Mouse (Mus musculus) kidney, embryonic 15.5 days (tissue): ENCODE results near the gene Fam234b. TPM values are rescaled to one million over a fixed set of nuclear protein-coding genes. Genes with fewer than 3 reads are reported as not detected.

Experiments
- ATAC-seq: fragments of 200-750 bp; cut with Nextera tagmentation; replicated peaks from 2 replicates; pipeline ENCODE4 v1.8.0; 2017; ENCODE audit warnings: moderate TSS enrichment; ENCODE audit not compliant: low FRiP score
- H3K27ac ChIP-seq: fragments of 300-500 bp; sonication (generic); 2 replicates; pipeline ENCODE4 v1.5.1; 2015; ENCODE audit warnings: mild to moderate bottlenecking, inconsistent platforms
- H3K27me3 ChIP-seq: fragments of 300-500 bp; sonication (generic); 2 replicates; pipeline ENCODE4 v1.6.1; 2015; ENCODE audit warnings: inconsistent platforms
- H3K36me3 ChIP-seq: fragments of 300-500 bp; sonication (generic); 2 replicates; pipeline ENCODE4 v1.6.1; 2015; ENCODE audit warnings: inconsistent platforms
- H3K4me1 ChIP-seq: fragments of 300-500 bp; sonication (generic); 2 replicates; pipeline ENCODE4 v1.6.1; 2015; ENCODE audit warnings: inconsistent platforms
- H3K4me2 ChIP-seq: fragments of 300-500 bp; sonication (generic); 2 replicates; pipeline ENCODE4 v1.6.1; 2015; ENCODE audit warnings: moderate library complexity, mild to moderate bottlenecking, inconsistent platforms
- H3K4me3 ChIP-seq: fragments of 300-500 bp; sonication (generic); replicated peaks from 2 replicates; pipeline ENCODE4 v1.5.1; 2015; ENCODE audit warnings: mild to moderate bottlenecking, inconsistent platforms
- H3K9ac ChIP-seq: fragments of 300-500 bp; sonication (generic); 2 replicates; pipeline ENCODE4 v1.6.1; 2015; ENCODE audit warnings: mild to moderate bottlenecking, inconsistent platforms
- H3K9me3 ChIP-seq: fragments of 300-500 bp; sonication (generic); replicated peaks from 2 replicates; pipeline ENCODE4 v1.6.1; 2016; ENCODE audit warnings: inconsistent platforms
- WGBS: fragments of 180-500 bp; shearing (Covaris S2); methylation state at CpG from one replicate; pipeline ENCODE4 v1.1.7; 2015; ENCODE audit warnings: mixed read lengths; 5-methylcytosine and 5-hydroxymethylcytosine counted together
- polyA plus RNA-seq: library from polyadenylated mRNA; unstranded; fragments of >200 nt; fragmentation: Nextera tagmentation; extraction: Ambion mirVana; gene quantifications from 2 replicates; pipeline ENCODE4 v1.2.1, GENCODE M21; 2015

Gene Fam234b
- polyA plus RNA-seq, 1 experiment from 2014 or later: 35.5 TPM

DNA sequence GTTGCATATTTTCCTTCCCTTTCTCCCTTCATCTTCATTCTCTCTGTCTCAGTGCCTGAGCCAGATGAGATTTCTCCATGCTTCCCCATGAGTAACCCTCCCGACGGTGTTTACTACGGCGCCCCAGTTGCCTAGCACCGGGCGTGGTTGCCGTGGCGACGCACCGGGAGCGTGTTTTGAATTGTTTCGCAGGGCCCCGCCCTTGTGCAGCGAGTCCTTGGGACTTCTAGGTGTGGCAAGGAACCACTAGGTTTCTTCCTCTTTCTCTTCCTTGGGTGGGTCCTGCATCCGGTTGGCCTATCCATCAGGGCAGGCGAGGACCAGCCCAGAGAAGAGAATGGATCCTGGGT, 54.9 kb downstream of the Fam234b start:
- H3K27me3 ChIP-seq: no peaks in the 10 kb centered on the region
- H3K9ac ChIP-seq: no peak overlapping the region
- peaks cover 30% of the 10 kb centered on the region for H3K4me1 ChIP-seq
- ATAC-seq: peak; percentile 87
- no peaks in the 10 kb centered on the region for H3K9me3 ChIP-seq
- peak overlapping the region; percentile 27 for H3K4me3 ChIP-seq
- peak overlapping the region; percentile 84 for H3K27ac ChIP-seq
- WGBS: 7% methylated on average over 16 of the region's 16 CpGs
- H3K36me3 ChIP-seq: no peaks in the 10 kb centered on the region
- peak overlapping the region; percentile 55 for H3K4me2 ChIP-seq

- H3K4me3 ChIP-seq: no peak within 1 kb of the TSS
- H3K9ac ChIP-seq: no peak within 1 kb of the TSS
- no peaks in the 10 kb centered on the region for H3K27me3 ChIP-seq
- no peak within 1 kb of the TSS for H3K4me2 ChIP-seq
- no peak for ATAC-seq
- WGBS: 83% methylated on average over 7 of the region's 7 CpGs
- no peaks in the 10 kb centered on the region for H3K9me3 ChIP-seq
- no peaks in the 10 kb centered on the region for H3K36me3 ChIP-seq
- H3K27ac ChIP-seq: no peak within 1 kb of the TSS
- H3K4me1 ChIP-seq: peaks cover 28% of the 10 kb centered on the region
These were observed 56.4 kb downstream of the Fam234b start, which contains the start of gene Gsg1 for GRCm38 (mm10) chr6:135254153-135254552. Gsg1 (minus strand) TSS chr6:135254351.

DNA sequence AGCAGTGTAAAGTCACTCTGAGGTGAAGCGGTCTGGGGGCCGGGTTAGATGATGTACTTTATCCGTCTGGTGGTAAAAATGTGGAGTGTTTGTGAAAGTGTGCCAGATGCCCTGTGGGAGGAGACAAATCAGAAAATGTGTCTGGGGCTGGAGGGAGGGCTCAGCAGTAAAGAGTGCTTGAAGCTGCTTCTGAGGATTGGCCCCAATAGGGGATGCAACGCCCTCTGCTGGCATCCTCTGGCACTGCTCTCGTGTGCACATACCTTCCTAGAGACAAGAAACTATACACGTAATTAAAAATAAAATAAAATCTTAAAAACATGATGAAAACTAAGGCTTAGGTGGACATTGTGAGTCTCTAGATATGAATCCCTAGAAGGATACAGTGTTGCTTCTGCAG, 62.7 kb downstream of the Fam234b start:
- no peaks in the 10 kb centered on the region for H3K27me3 ChIP-seq
- WGBS: 90% methylated on average over 6 of the region's 6 CpGs

DNA sequence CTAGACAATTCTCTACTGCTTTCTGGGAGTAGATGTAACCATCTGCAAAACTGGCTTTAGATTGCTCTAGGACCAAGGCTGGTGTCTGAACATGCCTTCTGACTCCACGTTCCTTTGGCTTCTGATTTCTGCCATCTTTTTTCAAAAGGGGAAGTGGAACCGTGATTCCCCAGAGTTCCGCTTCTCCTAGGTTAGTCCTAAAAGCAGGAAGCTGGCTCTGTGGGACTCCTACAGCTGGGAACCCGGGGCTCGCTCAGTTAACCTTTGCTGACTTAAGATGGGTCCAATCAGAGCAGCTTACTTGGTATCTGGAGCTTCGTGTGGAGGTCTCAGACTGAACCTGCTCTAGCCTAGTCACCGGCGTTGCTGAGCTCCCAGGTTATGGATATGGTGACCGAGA, 63.3 kb downstream of the Fam234b start:
- no peak overlapping the region for H3K4me3 ChIP-seq
- no peak overlapping the region for H3K27ac ChIP-seq
- H3K9me3 ChIP-seq: no peaks in the 10 kb centered on the region
- H3K9ac ChIP-seq: no peak overlapping the region
- H3K36me3 ChIP-seq: no peaks in the 10 kb centered on the region
- no peak overlapping the region for H3K4me2 ChIP-seq
- 87% methylated on average over 9 of the region's 9 CpGs for WGBS
- H3K27me3 ChIP-seq: no peaks in the 10 kb centered on the region
- no peaks in the 10 kb centered on the region for H3K4me1 ChIP-seq
- ATAC-seq: no peak

More for the DNA sequence above, 62.7 kb downstream of the Fam234b start:
- no peak overlapping the region for H3K27ac ChIP-seq
- ATAC-seq: no peak
- H3K9me3 ChIP-seq: no peaks in the 10 kb centered on the region
- no peaks in the 10 kb centered on the region for H3K36me3 ChIP-seq
- no peak overlapping the region for H3K4me2 ChIP-seq
- H3K4me1 ChIP-seq: no peaks in the 10 kb centered on the region
- H3K4me3 ChIP-seq: no peak overlapping the region
- no peak overlapping the region for H3K9ac ChIP-seq

DNA sequence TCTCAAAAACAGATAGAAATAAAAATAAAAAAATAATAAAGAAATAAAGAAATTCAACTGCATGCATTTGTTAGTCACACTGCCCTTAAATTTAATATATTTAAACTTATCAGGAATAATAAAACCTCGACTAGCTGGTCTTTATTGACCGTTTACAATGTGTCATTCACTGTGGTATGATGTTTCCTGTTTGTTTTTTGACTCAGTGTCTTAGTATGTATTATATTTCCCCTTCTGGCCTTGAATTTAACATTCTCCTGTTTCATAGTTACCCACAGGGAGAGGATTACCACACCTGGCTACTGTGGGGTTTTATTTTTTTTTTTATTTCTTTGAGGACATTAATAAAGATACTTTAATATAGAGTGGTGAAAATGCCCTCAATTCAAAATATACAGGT, 64.8 kb downstream of the Fam234b start:
- 48% methylated on average over 2 of the region's 2 CpGs for whole genome bisulfite sequencing
- no peak overlapping the region for H3K9ac ChIP-seq
- H3K27ac ChIP-seq: no peak overlapping the region
- H3K4me1 ChIP-seq: no peaks in the 10 kb centered on the region
- no peak for ATAC-seq
- no peaks in the 10 kb centered on the region for H3K9me3 ChIP-seq
- no peaks in the 10 kb centered on the region for H3K36me3 ChIP-seq
- no peak overlapping the region for H3K4me3 ChIP-seq
- H3K4me2 ChIP-seq: no peak overlapping the region
- no peaks in the 10 kb centered on the region for H3K27me3 ChIP-seq

GRCm38 (mm10) chr6:135264136-135264535, 66.4 kb downstream of the Fam234b start:
- Histone ChIP-seq H3K27me3 (no peaks in the 10 kb centered on the region), H3K4me2 (no peak overlapping the region), H3K9ac (no peak overlapping the region), H3K36me3 (no peaks in the 10 kb centered on the region), H3K4me3 (no peak overlapping the region), H3K4me1 (no peaks in the 10 kb centered on the region), H3K9me3 (no peaks in the 10 kb centered on the region), H3K27ac (no peak overlapping the region)
- 95% methylated on average over 6 of the region's 6 CpGs for WGBS
- no peak for ATAC-seq

DNA sequence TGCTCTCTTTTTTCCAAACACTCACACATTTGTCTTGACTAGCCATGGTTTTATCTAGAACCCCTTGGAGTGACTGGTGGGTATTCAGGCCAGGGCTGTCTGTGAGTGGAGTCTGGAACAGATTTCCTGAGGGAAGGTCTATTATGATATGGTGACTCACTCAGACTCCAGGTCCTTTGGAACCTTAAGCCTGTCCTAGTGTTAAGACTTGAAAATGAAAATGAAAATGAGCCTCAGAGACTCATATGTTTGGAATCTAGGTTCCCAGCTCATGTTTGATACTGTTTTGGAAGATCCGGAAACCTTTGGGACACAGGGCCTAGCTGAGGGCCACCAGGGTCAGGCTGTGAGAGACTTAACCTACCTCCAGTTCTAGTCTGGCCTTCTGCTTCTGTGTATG, 68.3 kb downstream of the Fam234b start:
- no peaks in the 10 kb centered on the region for H3K9me3 ChIP-seq
- H3K4me3 ChIP-seq: no peak overlapping the region
- H3K9ac ChIP-seq: no peak overlapping the region
- 95% methylated on average over 1 of the region's 1 CpGs for WGBS
- no peaks in the 10 kb centered on the region for H3K27me3 ChIP-seq
- ATAC-seq: no peak
- H3K4me1 ChIP-seq: peaks cover 5% of the 10 kb centered on the region
- no peak overlapping the region for H3K4me2 ChIP-seq
- no peak overlapping the region for H3K27ac ChIP-seq
- H3K36me3 ChIP-seq: no peaks in the 10 kb centered on the region

- ATAC-seq: no peak
- Histone ChIP-seq H3K36me3 (no peaks in the 10 kb centered on the region), H3K27ac (no peak overlapping the region), H3K4me1 (peaks cover 9% of the 10 kb centered on the region), H3K4me2 (no peak overlapping the region), H3K4me3 (no peak overlapping the region), H3K27me3 (no peaks in the 10 kb centered on the region), H3K9ac (no peak overlapping the region), H3K9me3 (no peaks in the 10 kb centered on the region)
- WGBS: 71% methylated on average over 3 of the region's 3 CpGs
These were observed 69.4 kb downstream of the Fam234b start for GRCm38 (mm10) chr6:135267221-135267620.

GRCm38 (mm10) chr6:135268392-135268791, 70.6 kb downstream of the Fam234b start:
- H3K36me3 ChIP-seq: no peaks in the 10 kb centered on the region
- H3K9me3 ChIP-seq: no peaks in the 10 kb centered on the region
- no peaks in the 10 kb centered on the region for H3K27me3 ChIP-seq
- peaks cover 12% of the 10 kb centered on the region for H3K4me1 ChIP-seq
- H3K4me2 ChIP-seq: no peak overlapping the region
- ATAC-seq: no peak
- no peak overlapping the region for H3K27ac ChIP-seq
- H3K4me3 ChIP-seq: no peak overlapping the region
- no peak overlapping the region for H3K9ac ChIP-seq

GRCm38 (mm10) chr6:135269626-135270025, 71.8 kb downstream of the Fam234b start:
- Histone ChIP-seq H3K36me3 (no peaks in the 10 kb centered on the region), H3K4me2 (no peak overlapping the region), H3K4me1 (peaks cover 12% of the 10 kb centered on the region), H3K9me3 (no peaks in the 10 kb centered on the region), H3K27me3 (no peaks in the 10 kb centered on the region), H3K4me3 (no peak overlapping the region), H3K27ac (no peak overlapping the region), H3K9ac (no peak overlapping the region)
- 0 out of 2 replicates have a peak, but pooled peaks have one; percentile 19 for ATAC-seq
- WGBS: 38% methylated on average over 6 of the region's 6 CpGs

DNA sequence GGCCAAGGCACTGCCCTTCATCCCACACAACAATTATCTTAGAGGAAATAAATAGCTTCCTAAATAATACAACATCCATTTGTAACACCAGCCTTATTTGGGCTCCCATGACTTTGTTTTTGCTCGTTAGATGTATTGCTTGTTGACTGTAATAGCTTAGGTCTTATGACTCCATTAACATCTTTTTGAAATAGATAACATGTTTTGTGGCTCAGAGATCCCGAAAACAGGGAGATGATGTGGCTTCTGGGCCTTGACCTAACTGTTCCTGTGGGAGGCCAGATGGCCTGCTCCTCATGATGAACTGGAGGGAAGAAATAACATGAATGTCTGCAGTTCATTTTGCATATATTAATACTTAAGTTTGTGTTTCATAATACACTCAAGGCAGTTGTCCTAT, 74.0 kb downstream of the Fam234b start:
- no peak for ATAC-seq
- H3K9ac ChIP-seq: no peak overlapping the region
- no peaks in the 10 kb centered on the region for H3K36me3 ChIP-seq
- no peak overlapping the region for H3K27ac ChIP-seq
- no peaks in the 10 kb centered on the region for H3K9me3 ChIP-seq
- H3K4me1 ChIP-seq: peaks cover 12% of the 10 kb centered on the region
- H3K27me3 ChIP-seq: no peaks in the 10 kb centered on the region
- 76% methylated on average over 2 of the region's 2 CpGs for WGBS
- H3K4me3 ChIP-seq: no peak overlapping the region
- no peak overlapping the region for H3K4me2 ChIP-seq

DNA sequence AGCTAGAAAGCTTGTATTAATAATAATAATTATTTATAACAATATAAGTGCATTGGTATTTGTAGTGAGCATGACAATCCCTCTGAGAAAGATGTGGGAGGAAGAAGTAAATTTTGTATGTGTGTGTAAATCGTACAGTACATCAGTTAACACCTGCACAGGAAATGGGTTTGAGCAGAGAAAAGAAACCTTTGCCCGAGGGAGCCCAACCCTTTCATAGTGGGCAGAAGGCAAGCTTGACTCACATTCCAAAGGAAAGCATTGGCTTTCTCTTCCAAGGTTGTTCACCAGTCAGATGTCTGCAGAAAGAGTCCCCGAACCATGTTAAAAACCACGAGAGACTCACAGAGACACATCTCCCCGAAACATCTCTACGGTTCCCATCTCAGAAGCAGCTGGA, 75.3 kb downstream of the Fam234b start:
- no peak overlapping the region for H3K27ac ChIP-seq
- H3K4me3 ChIP-seq: no peak overlapping the region
- peaks cover 12% of the 10 kb centered on the region for H3K4me1 ChIP-seq
- WGBS: 80% methylated on average over 6 of the region's 6 CpGs
- H3K4me2 ChIP-seq: no peak overlapping the region
- no peaks in the 10 kb centered on the region for H3K36me3 ChIP-seq
- no peaks in the 10 kb centered on the region for H3K9me3 ChIP-seq
- H3K9ac ChIP-seq: no peak overlapping the region
- H3K27me3 ChIP-seq: no peaks in the 10 kb centered on the region
- ATAC-seq: no peak

GRCm38 (mm10) chr6:135275231-135275630, 77.5 kb downstream of the Fam234b start:
- Histone ChIP-seq H3K36me3 (no peaks in the 10 kb centered on the region), H3K9me3 (no peaks in the 10 kb centered on the region), H3K4me1 (peaks cover 19% of the 10 kb centered on the region), H3K4me2 (no peak overlapping the region), H3K9ac (no peak overlapping the region), H3K27me3 (no peaks in the 10 kb centered on the region), H3K27ac (no peak overlapping the region), H3K4me3 (no peak overlapping the region)
- ATAC-seq: no peak
- 76% methylated on average over 4 of the region's 4 CpGs for WGBS
